Mouse (Mus musculus): ENCODE results near the gene Atp1b1. TPM values are rescaled to one million over a fixed set of nuclear protein-coding genes. Genes with fewer than 3 reads are reported as not detected.

Gene Atp1b1
- polyA plus RNA-seq, 1 experiment: 46.4 TPM

DNA sequence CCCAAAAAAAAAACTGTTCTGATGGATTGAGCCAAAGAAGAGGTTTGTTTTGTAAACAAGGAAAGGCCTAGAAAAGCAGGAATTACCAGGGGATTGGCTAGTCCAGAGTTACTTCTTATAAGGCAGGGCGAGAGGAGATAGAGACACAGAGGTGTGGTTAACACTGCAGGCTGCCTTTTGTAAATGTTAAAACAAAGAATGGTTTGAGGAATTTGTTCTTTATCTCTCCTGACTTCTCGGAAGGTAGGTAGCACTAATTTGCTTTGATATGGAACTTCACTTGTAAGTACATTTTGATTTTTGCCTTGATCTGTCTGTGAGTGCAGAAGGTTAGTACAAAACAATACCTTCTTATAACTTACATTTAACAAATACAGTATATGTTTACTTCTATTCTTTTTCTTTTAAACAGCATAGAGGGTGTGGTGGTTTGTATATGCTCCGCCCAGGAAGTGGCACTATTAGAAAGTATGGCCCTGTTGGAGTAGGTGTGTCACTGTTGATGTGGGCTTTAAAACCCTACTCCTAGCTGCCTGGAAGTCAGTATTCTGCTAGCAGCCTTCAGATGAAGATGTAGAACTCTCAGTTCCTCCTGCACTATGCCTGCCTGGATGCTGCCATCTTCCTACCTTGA lies 31.9 kb upstream of the Atp1b1 start:
- TF ChIP-seq CTCF (IDR thresholded peaks at IDR 0.05; ENCODE audit: control insufficient read depth, insufficient read depth, low read length) (no peak), POLR2A (IDR thresholded peaks at IDR 0.05; ENCODE audit: borderline replicate concordance, control insufficient read depth, low read depth, low read length) (no peak)
- H3K4me1 ChIP-seq (ENCODE audit: control insufficient read depth, insufficient read depth, low read length): no peaks in the 10 kb centered on the region
- H3K27ac ChIP-seq (ENCODE audit: control insufficient read depth, insufficient read depth, low read depth, low read length, poor library complexity): no peak overlapping the region
- H3K4me3 ChIP-seq (replicated peaks; ENCODE audit: control insufficient read depth, low read depth, low read length): no peak overlapping the region
- 81% methylated on average over 3 of the region's 3 CpGs for WGBS

DNA sequence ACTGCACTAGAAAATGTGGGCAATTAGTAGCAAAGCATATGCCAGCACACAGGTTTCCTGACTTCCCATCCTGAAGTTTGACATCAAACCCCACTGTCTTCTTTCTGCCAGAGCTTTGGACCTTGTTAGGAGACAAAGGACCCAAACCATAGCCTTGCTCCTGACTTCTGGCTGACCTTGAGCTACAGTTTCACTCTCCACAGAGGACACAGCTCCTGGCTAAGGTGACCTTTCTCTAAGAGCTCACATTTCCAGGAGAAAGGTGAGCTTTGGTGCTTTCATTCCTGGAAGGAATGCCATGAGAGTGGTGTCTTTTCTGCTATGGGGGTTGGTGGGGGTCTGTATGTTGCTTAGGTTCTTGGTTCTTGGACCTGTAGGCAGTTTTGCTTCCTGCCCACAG lies 25.6 kb upstream of the Atp1b1 start:
- H3K4me3 ChIP-seq (replicated peaks; ENCODE audit: control insufficient read depth, low read depth, low read length): no peak overlapping the region
- TF ChIP-seq CTCF (IDR thresholded peaks at IDR 0.05; ENCODE audit: control insufficient read depth, insufficient read depth, low read length) (no peak), POLR2A (IDR thresholded peaks at IDR 0.05; ENCODE audit: borderline replicate concordance, control insufficient read depth, low read depth, low read length) (no peak)
- no peaks in the 10 kb centered on the region for H3K4me1 ChIP-seq (ENCODE audit: control insufficient read depth, insufficient read depth, low read length)
- no peak overlapping the region for H3K27ac ChIP-seq (ENCODE audit: control insufficient read depth, insufficient read depth, low read depth, low read length, poor library complexity)

DNA sequence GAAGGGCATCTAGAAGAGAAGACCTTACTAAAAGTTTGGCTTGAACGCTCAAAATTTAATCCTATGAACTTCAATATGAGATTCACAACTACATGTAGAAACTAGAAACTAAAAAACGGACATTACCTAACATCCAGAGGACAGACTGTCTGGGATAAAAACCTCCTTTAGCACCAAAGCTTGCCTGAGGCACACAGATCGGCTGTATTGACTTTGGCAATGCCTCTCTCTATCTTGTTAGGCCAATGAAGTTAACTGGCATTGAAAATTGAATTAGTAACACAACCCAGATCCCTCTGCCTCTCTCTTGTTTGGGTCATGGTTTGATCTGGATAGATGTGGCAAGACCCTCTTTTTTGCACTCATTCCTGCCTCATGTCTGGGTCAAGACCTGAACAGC lies 24.7 kb upstream of the Atp1b1 start:
- no peak for TF ChIP-seq POLR2A (IDR thresholded peaks at IDR 0.05; ENCODE audit: borderline replicate concordance, control insufficient read depth, low read depth, low read length)
- TF ChIP-seq CTCF (IDR thresholded peaks at IDR 0.05; ENCODE audit: control insufficient read depth, insufficient read depth, low read length): no peak
- H3K4me1 ChIP-seq (ENCODE audit: control insufficient read depth, insufficient read depth, low read length): no peaks in the 10 kb centered on the region
- WGBS: 77% methylated on average over 3 of the region's 3 CpGs
- no peak overlapping the region for H3K27ac ChIP-seq (ENCODE audit: control insufficient read depth, insufficient read depth, low read depth, low read length, poor library complexity)
- no peak overlapping the region for H3K4me3 ChIP-seq (replicated peaks; ENCODE audit: control insufficient read depth, low read depth, low read length)

DNA sequence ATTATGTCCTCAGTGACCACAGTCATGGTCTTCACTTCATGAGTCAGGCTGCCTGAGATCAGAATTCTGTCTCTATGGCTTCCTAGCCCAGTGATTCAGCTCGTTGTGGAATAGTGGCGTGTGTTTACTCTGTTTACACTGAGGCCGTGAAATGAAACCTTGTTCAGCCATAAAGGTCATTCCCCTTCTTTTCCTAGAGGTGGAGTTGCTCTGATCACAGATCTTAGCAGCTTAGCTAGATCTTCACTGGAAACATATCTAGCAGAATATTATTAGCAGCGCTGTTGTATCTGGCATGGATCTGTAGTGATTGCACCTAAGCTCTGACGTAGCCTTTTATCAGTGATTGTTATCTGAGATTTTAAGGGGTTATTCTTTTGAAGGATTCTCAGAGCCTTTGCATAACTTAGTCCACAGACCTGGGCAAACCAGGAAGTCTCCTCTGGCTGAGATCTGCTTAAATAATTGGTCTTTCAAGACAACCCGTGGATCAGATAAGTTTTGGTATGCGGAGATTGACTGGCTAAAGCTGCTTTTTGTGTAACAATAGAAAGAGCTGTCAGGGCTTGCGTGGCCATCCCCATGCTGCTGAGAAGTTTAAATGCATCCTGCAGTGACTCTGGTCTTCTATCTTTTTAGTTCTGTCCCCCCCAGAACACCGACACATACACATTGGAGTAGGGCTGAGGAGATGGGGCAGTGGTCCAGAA lies 23.6 kb upstream of the Atp1b1 start:
- WGBS: 73% methylated on average over 9 of the region's 9 CpGs
- no peaks in the 10 kb centered on the region for H3K4me1 ChIP-seq (ENCODE audit: control insufficient read depth, insufficient read depth, low read length)
- H3K4me3 ChIP-seq (replicated peaks; ENCODE audit: control insufficient read depth, low read depth, low read length): no peak overlapping the region
- H3K27ac ChIP-seq (ENCODE audit: control insufficient read depth, insufficient read depth, low read depth, low read length, poor library complexity): no peak overlapping the region
- TF ChIP-seq CTCF (IDR thresholded peaks at IDR 0.05; ENCODE audit: control insufficient read depth, insufficient read depth, low read length) (no peak), POLR2A (IDR thresholded peaks at IDR 0.05; ENCODE audit: borderline replicate concordance, control insufficient read depth, low read depth, low read length) (no peak)

DNA sequence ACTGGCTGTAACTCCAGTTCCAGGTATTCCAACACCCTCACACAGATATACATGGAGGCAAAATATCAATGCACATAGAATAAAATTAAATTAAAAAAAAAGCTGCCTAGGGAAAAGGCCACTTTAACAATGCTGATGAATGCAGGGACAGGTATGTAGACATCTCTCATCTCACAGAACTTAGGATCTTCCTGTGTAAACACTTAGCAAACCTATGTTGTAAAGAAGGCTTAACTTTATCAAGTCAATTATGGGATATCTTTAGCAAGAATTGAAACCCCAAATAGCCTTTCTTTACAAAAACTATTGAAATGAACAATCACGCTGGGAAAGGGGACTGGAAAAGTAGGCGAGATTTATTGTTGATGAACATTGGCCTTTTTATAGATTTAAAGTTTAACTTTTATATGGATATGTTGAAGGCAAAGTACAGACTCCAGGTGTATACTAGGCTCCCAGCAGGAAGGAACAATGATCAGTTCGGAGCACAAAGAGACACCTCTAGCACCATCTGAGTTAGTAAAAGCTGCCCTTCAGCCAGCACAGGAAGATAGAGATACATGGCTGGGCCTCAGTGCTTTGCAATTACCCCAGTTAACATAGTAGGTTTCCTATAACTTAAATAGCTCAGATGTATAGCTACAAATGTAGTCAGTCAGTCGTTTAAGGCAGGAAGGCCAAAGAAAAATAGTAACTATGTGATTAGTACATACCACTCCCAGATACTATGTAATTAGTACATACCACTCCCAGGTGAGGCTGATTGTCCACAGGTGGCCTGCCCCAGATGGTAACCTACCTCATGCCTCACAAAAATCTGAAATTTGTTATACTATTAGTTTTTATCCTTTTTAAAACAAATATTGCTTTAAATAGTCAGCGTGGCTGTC lies 22.8 kb upstream of the Atp1b1 start:
- TF ChIP-seq POLR2A (IDR thresholded peaks at IDR 0.05; ENCODE audit: borderline replicate concordance, control insufficient read depth, low read depth, low read length) (no peak), CTCF (IDR thresholded peaks at IDR 0.05; ENCODE audit: control insufficient read depth, insufficient read depth, low read length) (no peak)
- no peak overlapping the region for H3K27ac ChIP-seq (ENCODE audit: control insufficient read depth, insufficient read depth, low read depth, low read length, poor library complexity)
- H3K4me1 ChIP-seq (ENCODE audit: control insufficient read depth, insufficient read depth, low read length): no peaks in the 10 kb centered on the region
- no peak overlapping the region for H3K4me3 ChIP-seq (replicated peaks; ENCODE audit: control insufficient read depth, low read depth, low read length)
- 76% methylated on average over 5 of the region's 5 CpGs for WGBS

DNA sequence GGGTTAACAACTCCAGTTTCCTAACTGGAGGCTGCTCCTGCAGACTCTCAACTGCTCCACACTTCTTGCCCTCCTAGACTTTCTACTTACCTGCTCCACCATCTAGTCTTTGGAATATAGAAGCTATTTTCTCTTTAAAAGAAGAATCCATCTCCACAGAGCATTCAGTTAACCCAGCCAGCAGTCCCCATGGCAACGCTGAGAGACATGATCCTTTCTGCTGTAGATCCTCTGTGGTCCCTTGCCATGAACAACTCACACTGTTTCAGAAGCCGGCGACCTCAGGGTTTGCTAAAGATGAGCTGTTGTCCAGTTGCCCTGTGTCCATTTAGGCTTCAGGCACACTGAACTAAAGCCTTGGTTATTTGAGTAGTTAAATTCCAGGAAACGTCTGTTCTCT lies 17.7 kb upstream of the Atp1b1 start:
- Histone ChIP-seq H3K4me3 (replicated peaks; ENCODE audit: control insufficient read depth, low read depth, low read length) (no peak overlapping the region), H3K4me1 (ENCODE audit: control insufficient read depth, insufficient read depth, low read length) (no peaks in the 10 kb centered on the region), H3K27ac (ENCODE audit: control insufficient read depth, insufficient read depth, low read depth, low read length, poor library complexity) (no peak overlapping the region)
- 82% methylated on average over 4 of the region's 4 CpGs for WGBS
- TF ChIP-seq POLR2A (IDR thresholded peaks at IDR 0.05; ENCODE audit: borderline replicate concordance, control insufficient read depth, low read depth, low read length): no peak
- TF ChIP-seq CTCF (IDR thresholded peaks at IDR 0.05; ENCODE audit: control insufficient read depth, insufficient read depth, low read length): no peak

DNA sequence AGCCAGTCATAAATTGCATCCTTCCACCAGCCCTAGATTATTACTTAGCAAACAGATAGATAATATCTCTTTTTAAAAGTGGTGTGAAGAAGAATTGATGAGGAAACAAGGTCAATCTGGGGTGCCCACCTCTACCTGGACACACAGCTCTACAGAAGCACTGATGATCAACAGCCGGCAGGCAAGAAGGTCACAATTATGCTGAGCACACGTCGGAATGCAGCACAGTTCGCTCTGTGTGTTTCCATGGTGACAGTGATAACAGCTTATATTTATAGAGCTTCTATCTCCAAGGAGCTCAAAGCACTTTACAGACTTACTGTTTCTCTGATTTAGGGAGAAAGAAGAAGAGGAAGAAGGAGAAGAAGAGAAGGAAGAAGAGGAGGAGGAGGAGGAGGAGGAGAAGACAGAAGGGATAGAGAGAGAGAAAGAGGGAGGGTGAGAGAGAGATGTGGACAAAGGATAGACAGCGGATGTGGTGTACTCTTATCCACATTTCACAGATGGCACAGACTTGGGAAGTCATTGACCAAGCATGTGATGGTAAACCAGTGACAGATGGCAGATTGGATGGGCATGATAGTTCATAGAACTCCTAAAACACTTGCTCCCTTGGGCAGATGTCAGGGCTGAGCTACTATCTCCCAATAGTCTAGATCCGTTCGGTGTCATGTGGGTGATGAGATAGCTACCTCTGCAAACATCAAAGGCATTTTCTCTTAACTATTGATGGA lies 16.8 kb upstream of the Atp1b1 start:
- TF ChIP-seq CTCF (IDR thresholded peaks at IDR 0.05; ENCODE audit: control insufficient read depth, insufficient read depth, low read length) (no peak), POLR2A (IDR thresholded peaks at IDR 0.05; ENCODE audit: borderline replicate concordance, control insufficient read depth, low read depth, low read length) (no peak)
- no peak overlapping the region for H3K27ac ChIP-seq (ENCODE audit: control insufficient read depth, insufficient read depth, low read depth, low read length, poor library complexity)
- 74% methylated on average over 7 of the region's 7 CpGs for WGBS
- H3K4me3 ChIP-seq (replicated peaks; ENCODE audit: control insufficient read depth, low read depth, low read length): no peak overlapping the region
- H3K4me1 ChIP-seq (ENCODE audit: control insufficient read depth, insufficient read depth, low read length): no peaks in the 10 kb centered on the region

Data from bone marrow, adult 2 months (tissue).